Mouse (Mus musculus) liver, postnatal 0 days (tissue): ENCODE results near the gene AK157302. TPM values are rescaled to one million over a fixed set of nuclear protein-coding genes. Genes with fewer than 3 reads are reported as not detected.
"Not testable (repeated sequence)": the region's sequence is repeated elsewhere in the genome, so short reads cannot be mapped to it uniquely, and the experiment has no call there.

Experiments
- ATAC-seq: fragments of 200-750 bp; cut with Nextera tagmentation; 2 replicates; pipeline ENCODE4 v1.8.0; 2017; ENCODE audit warnings: mild to moderate bottlenecking, moderate library complexity
- DNase-seq: peaks from one replicate; pipeline ENCODE4 v3.0.0-alpha.2; 2016
- H3K27ac ChIP-seq: fragments of 300-500 bp; sonication (generic); 2 replicates; pipeline ENCODE4 v1.5.1; 2014; ENCODE audit warnings: antibody characterized with exemption, moderate library complexity, mild to moderate bottlenecking, low read depth
- H3K27me3 ChIP-seq: fragments of 300-500 bp; sonication (generic); 2 replicates; pipeline ENCODE4 v1.6.1; 2014; ENCODE audit warnings: low read length, control low read depth, mixed read lengths; ENCODE audit not compliant: insufficient read depth
- H3K36me3 ChIP-seq: fragments of 300-500 bp; sonication (generic); replicated peaks from 2 replicates; pipeline ENCODE4 v1.6.1; 2014; ENCODE audit warnings: mild to moderate bottlenecking, control low read depth, low read length, moderate library complexity, mixed read lengths; ENCODE audit not compliant: insufficient read depth
- H3K4me1 ChIP-seq: fragments of 300-500 bp; sonication (generic); 2 replicates; pipeline ENCODE4 v1.6.1; 2014; ENCODE audit warnings: antibody characterized with exemption, mild to moderate bottlenecking, control low read depth; ENCODE audit not compliant: insufficient read depth
- H3K4me2 ChIP-seq: fragments of 300-500 bp; sonication (generic); 2 replicates; pipeline ENCODE4 v1.6.1; 2014; ENCODE audit warnings: low read depth, mild to moderate bottlenecking, low read length, moderate library complexity, mixed read lengths
- H3K4me3 ChIP-seq: fragments of 300-500 bp; sonication (generic); 2 replicates; pipeline ENCODE4 v1.5.1; 2014; ENCODE audit warnings: low read depth, low read length
- H3K9ac ChIP-seq: fragments of 300-500 bp; sonication (generic); replicated peaks from 2 replicates; pipeline ENCODE4 v1.6.1; 2014; ENCODE audit warnings: mild to moderate bottlenecking, moderate library complexity
- H3K9me3 ChIP-seq: fragments of 300-500 bp; sonication (generic); 2 replicates; pipeline ENCODE4 v1.6.1; 2016; ENCODE audit warnings: mild to moderate bottlenecking, control low read depth, low read length, mixed read lengths
- CTCF ChIP-seq: sonication (generic); IDR thresholded peaks from 2 replicates; pipeline ENCODE4 v1.5.1; 2016; ENCODE audit warnings: antibody characterized with exemption, low read depth
- EP300 ChIP-seq: IDR thresholded peaks from 2 replicates; pipeline ENCODE4 v1.6.1; 2016; ENCODE audit warnings: antibody characterized with exemption, low read depth, mild to moderate bottlenecking
- WGBS: fragments of 180-500 bp; shearing (Covaris S2); extraction: QIAGEN DNeasy Blood & Tissue Kit; methylation state at CpG from one replicate; pipeline ENCODE4 v1.1.7; 2014; ENCODE audit not compliant: insufficient replicate concordance; 5-methylcytosine and 5-hydroxymethylcytosine counted together
- polyA plus RNA-seq: library from polyadenylated mRNA; unstranded; fragments of >200 nt; fragmentation: Nextera tagmentation; extraction: Ambion mirVana; gene quantifications from 2 replicates; pipeline ENCODE4 v1.2.1, GENCODE M21; 2015

The AK157302 gene
- polyA plus RNA-seq, 1 experiment from 2014 or later = 0.70 TPM

DNA sequence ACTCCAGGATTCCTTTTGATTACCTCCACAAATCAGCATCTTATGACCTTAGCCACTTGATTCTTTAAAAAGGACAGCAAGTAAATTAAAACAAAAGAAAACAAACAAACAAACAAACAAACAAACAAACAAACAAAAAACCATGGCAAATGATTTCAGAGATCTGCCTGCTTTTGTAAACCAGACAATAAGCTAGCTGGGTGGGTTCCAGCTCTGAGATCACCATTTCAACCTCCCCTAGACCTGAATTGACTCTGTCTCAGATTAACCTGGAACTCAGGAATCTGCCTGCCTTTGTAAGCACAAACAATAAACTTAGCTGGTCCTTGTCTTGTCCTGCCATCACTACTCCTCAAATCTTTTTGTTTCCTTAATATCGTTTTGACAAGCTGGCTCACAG lies 8.1 kb upstream of the AK157302 start:
- H3K36me3 ChIP-seq = no peaks in the 10 kb centered on the region
- ATAC-seq (no peak), DNase-seq (no peak)
- no peak for TF ChIP-seq CTCF
- H3K4me3 ChIP-seq = no peak overlapping the region
- H3K27ac ChIP-seq = no peak overlapping the region
- H3K27me3 ChIP-seq = no peaks in the 10 kb centered on the region
- H3K9me3 ChIP-seq = peaks cover 3% of the 10 kb centered on the region; the same call in 1 of the 2 replicates
- WGBS = 73% methylated on average over 1 of the region's 1 CpGs
- H3K4me1 ChIP-seq = no peaks in the 10 kb centered on the region
- H3K9ac ChIP-seq = no peak overlapping the region
- no peak overlapping the region for H3K4me2 ChIP-seq

DNA sequence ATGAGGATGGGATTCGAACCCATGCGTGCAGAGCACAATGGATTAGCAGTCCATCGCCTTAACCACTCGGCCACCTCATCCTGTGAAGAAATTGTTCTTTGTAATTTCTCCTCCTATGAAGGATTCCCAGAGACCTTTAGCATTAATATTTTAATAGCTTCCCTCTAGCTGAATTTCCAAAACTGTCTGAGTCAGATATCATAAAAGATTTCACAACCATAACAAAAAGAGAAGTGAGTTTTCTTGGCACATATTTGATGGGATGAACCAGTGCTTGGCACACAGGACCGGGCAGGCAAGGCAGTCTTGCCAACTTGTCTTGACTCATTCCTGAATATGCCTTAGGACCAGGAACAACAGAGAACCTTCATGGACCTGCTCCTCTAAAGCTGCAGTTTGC lies 2.2 kb upstream of the AK157302 start:
- no peak overlapping the region for H3K4me2 ChIP-seq
- H3K9me3 ChIP-seq = no peaks in the 10 kb centered on the region
- H3K9ac ChIP-seq = no peak overlapping the region
- H3K27ac ChIP-seq = no peak overlapping the region
- H3K4me3 ChIP-seq = no peak overlapping the region
- ATAC-seq = no peak
- TF ChIP-seq CTCF = no peak
- TF ChIP-seq EP300 = no peak
- no peaks in the 10 kb centered on the region for H3K4me1 ChIP-seq
- DNase-seq = no peak
- no peaks in the 10 kb centered on the region for H3K36me3 ChIP-seq
- H3K27me3 ChIP-seq = no peaks in the 10 kb centered on the region
- WGBS = 85% methylated on average over 5 of the region's 5 CpGs

DNA sequence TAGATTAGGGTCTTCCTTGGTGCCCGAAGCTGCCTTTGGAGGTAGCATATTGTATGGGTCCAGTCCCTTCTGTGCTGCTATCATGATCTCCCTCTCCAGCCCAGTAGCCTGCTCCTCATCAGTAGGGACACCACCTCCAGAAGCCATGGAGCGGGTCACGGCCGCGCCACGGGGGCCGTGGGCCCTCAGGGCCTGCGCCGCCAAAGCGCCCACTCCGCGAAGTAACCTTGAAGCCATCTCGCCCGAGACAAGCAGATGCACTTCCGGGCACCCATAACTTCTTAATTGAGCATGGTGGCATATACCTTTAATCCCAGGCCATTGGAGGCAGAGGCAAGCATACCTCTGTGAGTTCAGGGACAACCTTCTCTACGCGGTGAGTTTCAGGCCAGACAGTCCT lies 6.2 kb downstream of the AK157302 start, which contains the start of gene Gm11273:
Gene Gm11273, minus strand, starts transcription at position 237 of the 400 bp plus-strand sequence.
- ATAC-seq, H3K27ac ChIP-seq: not testable (repeated sequence)
- 92% methylated on average over 16 of the region's 17 CpGs for WGBS

DNA sequence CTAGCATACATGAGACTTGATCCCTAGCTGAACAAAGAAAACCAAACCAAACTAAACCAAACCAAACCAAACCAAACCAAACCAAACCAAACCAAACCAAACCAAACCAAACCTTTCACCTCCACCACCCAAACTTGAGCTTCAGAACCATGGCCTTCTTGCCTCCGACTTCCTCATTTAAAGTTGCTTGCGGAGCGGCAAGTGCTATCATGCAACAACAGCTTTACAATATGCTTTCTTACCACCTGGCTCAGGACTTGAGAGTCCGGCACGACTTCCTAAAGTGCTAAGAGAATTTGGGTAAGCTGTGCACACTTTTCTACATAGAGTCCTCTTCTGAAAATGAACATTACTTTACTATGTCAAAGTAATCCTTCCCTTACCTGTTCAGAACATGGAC lies 7.3 kb downstream of the AK157302 start:
- Histone ChIP-seq H3K36me3 (no peaks in the 10 kb centered on the region), H3K27ac (no peak overlapping the region), H3K9ac (no peak overlapping the region), H3K4me2 (no peak overlapping the region), H3K27me3 (no peaks in the 10 kb centered on the region), H3K9me3 (no peaks in the 10 kb centered on the region), H3K4me3 (no peak overlapping the region), H3K4me1 (0 out of 2 replicates have a peak, but pooled peaks cover 3% of the 10 kb centered on the region)
- ATAC-seq = no peak
- no peak for DNase-seq
- WGBS = 73% methylated on average over 5 of the region's 5 CpGs
- TF ChIP-seq EP300 = no peak

More for the DNA sequence above, 6.2 kb downstream of the AK157302 start, which contains the start of gene Gm11273:
- not testable (repeated sequence) for H3K4me1 ChIP-seq, H3K36me3 ChIP-seq, H3K4me2 ChIP-seq, DNase-seq, H3K4me3 ChIP-seq, H3K9ac ChIP-seq, H3K27me3 ChIP-seq, H3K9me3 ChIP-seq

DNA sequence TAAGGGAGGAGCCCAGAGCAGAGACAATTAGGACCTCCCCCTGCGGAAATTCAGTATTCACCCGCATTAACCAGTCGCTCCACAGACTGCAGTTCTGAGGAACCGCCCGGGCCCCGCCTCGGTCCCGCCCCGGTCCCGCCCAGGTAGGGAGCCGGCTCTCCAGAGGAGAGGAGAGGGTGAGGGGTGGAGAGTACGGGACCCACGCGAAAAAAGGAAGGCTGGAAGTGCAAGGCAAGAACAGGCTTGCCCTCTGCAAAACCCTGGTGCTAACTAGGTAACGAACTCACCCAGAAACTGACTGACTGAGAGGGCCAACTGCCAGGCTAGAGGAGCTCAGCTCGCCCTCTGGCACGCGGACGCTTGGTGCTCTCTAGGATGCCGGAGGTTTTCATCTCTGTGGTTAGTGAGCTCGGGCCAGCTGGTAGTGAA lies 11.2 kb downstream of the AK157302 start:
- WGBS = under 1% methylated on average over 21 of the region's 21 CpGs
- no peak for TF ChIP-seq EP300
- no peak for TF ChIP-seq CTCF
- H3K27ac ChIP-seq = peak overlapping the region; percentile 69
- 0 out of 2 replicates have a peak, but pooled peaks cover 3% of the 10 kb centered on the region for H3K4me1 ChIP-seq
- peak overlapping the region; percentile 63 for H3K4me3 ChIP-seq
- peak; percentile 92 for DNase-seq
- peak; percentile 100 for ATAC-seq
- H3K36me3 ChIP-seq = no peaks in the 10 kb centered on the region
- peak overlapping the region; percentile 63 for H3K4me2 ChIP-seq
- H3K9me3 ChIP-seq = no peaks in the 10 kb centered on the region
- H3K9ac ChIP-seq = peak overlapping the region; percentile 60
- no peaks in the 10 kb centered on the region for H3K27me3 ChIP-seq

DNA sequence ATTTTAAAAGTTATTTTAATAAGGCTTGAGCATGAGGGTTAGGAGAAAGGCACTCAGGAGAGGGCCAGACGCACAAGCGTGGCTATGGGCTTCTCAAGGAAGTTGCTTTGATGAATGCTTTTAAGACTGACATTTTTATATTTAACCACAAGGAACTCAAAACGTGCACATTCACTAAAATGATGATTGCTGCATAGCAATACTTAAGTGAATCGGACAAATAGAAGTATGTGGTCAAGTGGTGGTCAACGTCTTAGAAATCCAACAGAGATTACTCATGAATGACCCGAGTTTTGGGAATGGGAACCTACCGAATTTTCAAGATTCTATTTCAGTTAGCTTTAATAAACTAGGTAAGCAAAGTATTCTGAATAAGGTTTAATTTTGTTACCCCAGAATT lies 35.1 kb downstream of the AK157302 start:
- peak overlapping the region; percentile 74 for H3K4me2 ChIP-seq
- DNase-seq (no peak), ATAC-seq (no peak)
- H3K27me3 ChIP-seq = no peaks in the 10 kb centered on the region
- 41% methylated on average over 7 of the region's 7 CpGs for WGBS
- H3K36me3 ChIP-seq = peaks cover 14% of the 10 kb centered on the region
- H3K4me3 ChIP-seq = peak overlapping the region; percentile 77
- peaks cover 9% of the 10 kb centered on the region; the same call in 1 of the 2 replicates for H3K4me1 ChIP-seq
- H3K27ac ChIP-seq = no peak overlapping the region
- TF ChIP-seq EP300 = no peak
- TF ChIP-seq CTCF = no peak
- H3K9me3 ChIP-seq = no peaks in the 10 kb centered on the region
- no peak overlapping the region for H3K9ac ChIP-seq

DNA sequence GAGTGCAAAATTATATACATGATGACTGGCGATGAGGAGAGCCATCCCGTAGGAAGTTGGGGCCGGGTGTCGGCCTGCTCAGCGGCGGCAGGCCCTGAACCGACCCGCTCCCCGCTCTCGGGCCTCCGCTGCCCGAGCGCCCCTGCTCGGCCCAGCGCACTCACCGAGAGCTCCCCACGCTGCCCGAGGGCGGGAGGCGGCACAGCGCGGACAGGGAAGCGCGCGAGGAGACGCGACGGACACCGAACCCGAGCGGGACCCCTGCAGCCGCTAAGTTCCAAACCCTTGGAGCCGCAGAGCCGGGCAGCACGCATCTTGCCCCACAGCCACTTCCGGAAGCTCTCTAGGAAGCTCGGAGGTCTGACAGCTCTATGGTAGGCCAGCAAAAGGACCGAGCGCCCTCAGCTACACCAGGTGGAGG lies 35.8 kb downstream of the AK157302 start, which contains the start of gene Zkscan8:
Gene Zkscan8, minus strand, starts transcription at position 340 of the 421 bp plus-strand sequence.
- peak within 1 kb of the TSS; percentile 92 for H3K27ac ChIP-seq
- H3K36me3 ChIP-seq = peaks cover 9% of the 10 kb centered on the region
- peak within 1 kb of the TSS; percentile 74 for H3K4me2 ChIP-seq
- ATAC-seq (peak; percentile 100), DNase-seq (peak; percentile 90)
- TF ChIP-seq CTCF (no peak; the same call in 1 of the 2 replicates), EP300 (no peak)
- H3K9me3 ChIP-seq = no peaks in the 10 kb centered on the region
- WGBS = 0% methylated on average over 39 of the region's 39 CpGs
- no peaks in the 10 kb centered on the region for H3K27me3 ChIP-seq
- peak within 1 kb of the TSS; percentile 77 for H3K4me3 ChIP-seq
- peaks cover 9% of the 10 kb centered on the region; the same call in 1 of the 2 replicates for H3K4me1 ChIP-seq
- peak within 1 kb of the TSS; percentile 92 for H3K9ac ChIP-seq
